Mouse (Mus musculus) E14TG2a.4 (cell line): ENCODE measurements at regions not wholly inside any gene's neighbourhood (a gene's known extent, or its start where the extent isn't known, plus 50 kb on each side); places are given as distances from the start of the nearest gene placed in this dataset.
A peak's percentile ranks its signal among the peaks of the same experiment; 100 is the strongest.
"Not testable (repeated sequence)": the region's sequence is repeated elsewhere in the genome, so short reads cannot be mapped to it uniquely, and the experiment has no call there.

ENCODE experiments used
- CTCF ChIP-seq: conservative IDR thresholded peaks from 2 replicates; pipeline ENCODE4 v1.5.1; 2014; ENCODE audit warnings: low read length
- NANOG ChIP-seq: IDR thresholded peaks from 2 replicates; pipeline ENCODE4 v1.6.1; 2014; ENCODE audit warnings: borderline replicate concordance, low read length, mixed read lengths

DNA sequence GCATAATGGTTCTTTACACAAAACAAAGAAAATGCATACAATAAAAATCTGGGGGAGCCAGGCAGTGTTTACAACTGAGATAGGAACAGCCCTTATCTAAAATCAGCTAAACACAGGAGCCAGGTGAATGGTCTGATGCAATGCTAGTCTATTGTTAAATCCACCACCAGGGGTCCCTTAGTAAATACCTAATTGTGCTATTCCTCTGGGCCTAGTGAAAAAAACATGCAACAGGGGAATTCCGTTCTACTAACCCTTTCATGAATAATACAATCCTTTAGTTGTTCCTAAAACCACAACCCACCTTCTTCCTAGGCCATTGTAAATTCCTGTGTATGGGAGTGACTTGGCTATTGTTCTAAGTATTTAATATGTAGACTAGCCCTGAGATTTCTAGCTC, 1486.2 kb downstream of the Zfp704 start:
- peak; percentile 19; the same call in 1 of the 2 replicates for TF ChIP-seq CTCF
- TF ChIP-seq NANOG = not testable (repeated sequence)
